Mouse (Mus musculus) urinary bladder, postnatal 36 days (tissue): ENCODE measurements at regions not wholly inside any gene's neighbourhood (a gene's known extent, or its start where the extent isn't known, plus 50 kb on each side); places are given as distances from the start of the nearest gene placed in this dataset.
A peak's percentile ranks its signal among the peaks of the same experiment; 100 is the strongest.

Experiments
- DNase-seq, 2 experiments: peaks; one replicate each; pipeline ENCODE4 v3.0.0; 2022; ENCODE audit warnings: low spot score in 2 of 2, mixed read lengths in 1 of 2

- DNase-seq, result no peak
These were observed 159.0 kb upstream of the Dusp10 start for GRCm38 (mm10) chr1:183853956-183854613.

- DNase-seq, result no peak
These were observed 148.0 kb upstream of the Dusp10 start for GRCm38 (mm10) chr1:183865111-183865510.

GRCm38 (mm10) chr1:183865586-183865985 is 147.5 kb upstream of the Dusp10 start:
- DNase-seq, result no peak

GRCm38 (mm10) chr1:183868965-183869364 is 144.1 kb upstream of the Dusp10 start:
- no peak for DNase-seq

- DNase-seq, result peak in 1 of 2 experiments; percentile 2
These were observed 117.2 kb upstream of the Dusp10 start for GRCm38 (mm10) chr1:183895936-183896335.

- peak in 1 of 2 experiments; percentile 21 for DNase-seq
These were observed 115.0 kb upstream of the Dusp10 start for GRCm38 (mm10) chr1:183898091-183898490.

GRCm38 (mm10) chr1:183904564-183904963 is 108.5 kb upstream of the Dusp10 start:
- DNase-seq, result no peak

GRCm38 (mm10) chr1:183905345-183906142 is 107.6 kb upstream of the Dusp10 start:
- DNase-seq, result peak; percentile 23 to 80

GRCm38 (mm10) chr1:183917656-183918055 is 95.4 kb upstream of the Dusp10 start:
- DNase-seq, result no peak

- DNase-seq, result no peak
These were observed 91.8 kb upstream of the Dusp10 start for GRCm38 (mm10) chr1:183921262-183921661.

- no peak for DNase-seq
These were observed 84.6 kb upstream of the Dusp10 start for GRCm38 (mm10) chr1:183928539-183928938.

GRCm38 (mm10) chr1:183930363-183930982 is 82.6 kb upstream of the Dusp10 start:
- DNase-seq, result peak in 1 of 2 experiments; percentile 22

- no peak for DNase-seq
These were observed 82.0 kb upstream of the Dusp10 start for GRCm38 (mm10) chr1:183931141-183931540.

- DNase-seq, result no peak
These were observed 79.3 kb upstream of the Dusp10 start for GRCm38 (mm10) chr1:183933845-183934244.

GRCm38 (mm10) chr1:183937166-183937565 is 75.9 kb upstream of the Dusp10 start:
- DNase-seq, result no peak

- no peak for DNase-seq
These were observed 74.7 kb upstream of the Dusp10 start for GRCm38 (mm10) chr1:183938361-183938760.

- no peak for DNase-seq
These were observed 72.4 kb upstream of the Dusp10 start for GRCm38 (mm10) chr1:183940706-183941105.

- no peak for DNase-seq
These were observed 66.9 kb upstream of the Dusp10 start for GRCm38 (mm10) chr1:183946241-183946640.

- DNase-seq, result no peak
These were observed 66.0 kb upstream of the Dusp10 start for GRCm38 (mm10) chr1:183947066-183947465.

- no peak for DNase-seq
These were observed 63.9 kb upstream of the Dusp10 start for GRCm38 (mm10) chr1:183949205-183949604.

GRCm38 (mm10) chr1:183954086-183954485 is 59.0 kb upstream of the Dusp10 start:
- DNase-seq, result no peak

GRCm38 (mm10) chr1:183956391-183956790 is 56.7 kb upstream of the Dusp10 start:
- DNase-seq, result no peak

- no peak for DNase-seq
These were observed 51.7 kb upstream of the Dusp10 start for GRCm38 (mm10) chr1:183961383-183961782.
